17 mouse cellular contexts compared by ENCODE assay signal in genomic region chr16:22885356-22885755, GRCm38 (mm10). TPM values are rescaled to one million over a fixed set of nuclear protein-coding genes. Genes with fewer than 3 reads are reported as not detected.
"Had no signal": no experiment of that assay in that cellular context is flagged by ENCODE, and none has a peak within 500 bp of the region (broad histone marks: within the 10 kb centered on the region; RNA-seq: fewer than 3 reads in every experiment).

No protein-coding gene starts in this region.

- H3K36me3 ChIP-seq: limb, embryonic 12.5 days; liver, embryonic 13.5 days; midbrain, embryonic 13.5 days had no signal

- DNase-seq: kidney, adult 9 months; kidney, postnatal 36 days; layer of hippocampus, adult 9-11 months; layer of hippocampus, postnatal 36 days; liver, embryonic 13.5 days; lung, adult 2 months; lung, postnatal 36 days; right cerebral cortex, adult 18-20 months; right cerebral cortex, postnatal 25 days; thymus, postnatal 14 days had no signal

- H3K27ac ChIP-seq: kidney, postnatal 0 days; limb, embryonic 12.5 days; liver, embryonic 13.5 days; midbrain, embryonic 13.5 days had no signal

- ATAC-seq: intestine, embryonic 16.5 days; lung, postnatal 0 days; midbrain, embryonic 13.5 days had no signal

- H3K9me3 ChIP-seq: limb, embryonic 12.5 days; liver, embryonic 13.5 days; midbrain, embryonic 13.5 days had no signal

- H3K4me2 ChIP-seq: limb, embryonic 12.5 days; liver, embryonic 13.5 days; midbrain, embryonic 13.5 days had no signal

- H3K9ac ChIP-seq: limb, embryonic 12.5 days; liver, embryonic 13.5 days; midbrain, embryonic 13.5 days had no signal

- H3K4me3 ChIP-seq: limb, embryonic 12.5 days; liver, embryonic 13.5 days; midbrain, embryonic 13.5 days had no signal

- H3K27me3 ChIP-seq: limb, embryonic 12.5 days; liver, embryonic 13.5 days; midbrain, embryonic 13.5 days had no signal

RNA-seq across cellular contexts. Expression of gene Ahsg, which starts 5.7 kb away (rescaled TPM):
- polyA plus RNA-seq: small intestine, adult 2 months had no signal

RNA-seq across cellular contexts. Expression of gene Fetub, which starts 32.8 kb away (rescaled TPM):
- polyA plus RNA-seq: limb, embryonic 12.5 days; midbrain, embryonic 13.5 days; neural tube, embryonic 14.5 days; small intestine, adult 2 months had no signal
